Mouse (Mus musculus) embryonic facial prominence, embryonic 14.5 days (tissue): ENCODE data around the gene Grk4. TPM values are rescaled to one million over a fixed set of nuclear protein-coding genes. Genes with fewer than 3 reads are reported as not detected.

Source experiments
- ATAC-seq: fragments of 200-750 bp; cut with Nextera tagmentation; 2 replicates; pipeline ENCODE4 v1.8.0; 2017; ENCODE audit warnings: low read depth, moderate number of reproducible peaks, moderate TSS enrichment
- DNase-seq: peaks from one replicate; pipeline ENCODE4 v3.0.0-alpha.2; 2015; ENCODE audit warnings: low spot score
- H3K27ac ChIP-seq: fragments of 300-500 bp; sonication (generic); replicated peaks from 2 replicates; pipeline ENCODE4 v1.5.1; 2014; ENCODE audit warnings: low read depth, mild to moderate bottlenecking, low read length, moderate library complexity
- H3K27me3 ChIP-seq: fragments of 300-500 bp; sonication (generic); replicated peaks from 2 replicates; pipeline ENCODE4 v1.6.1; 2014; ENCODE audit warnings: low read length; ENCODE audit not compliant: control insufficient read depth, insufficient read depth
- H3K36me3 ChIP-seq: fragments of 300-500 bp; sonication (generic); 2 replicates; pipeline ENCODE4 v1.6.1; 2014; ENCODE audit warnings: low read length, mixed read lengths; ENCODE audit not compliant: control insufficient read depth, insufficient read depth
- H3K4me1 ChIP-seq: fragments of 300-500 bp; sonication (generic); 2 replicates; pipeline ENCODE4 v1.6.1; 2014; ENCODE audit warnings: antibody characterized with exemption, low read length; ENCODE audit not compliant: control insufficient read depth, insufficient read depth
- H3K4me2 ChIP-seq: fragments of 300-500 bp; sonication (generic); 2 replicates; pipeline ENCODE4 v1.6.1; 2014; ENCODE audit warnings: low read depth, mild to moderate bottlenecking, low read length, moderate library complexity, mixed read lengths
- H3K4me3 ChIP-seq: fragments of 300-500 bp; sonication (generic); 2 replicates; pipeline ENCODE4 v1.5.1; 2014; ENCODE audit warnings: low read depth, mild to moderate bottlenecking, low read length
- H3K9ac ChIP-seq: fragments of 300-500 bp; sonication (generic); 2 replicates; pipeline ENCODE4 v1.6.1; 2014; ENCODE audit warnings: low read depth, mild to moderate bottlenecking, low read length, moderate library complexity, mixed read lengths
- H3K9me3 ChIP-seq: fragments of 300-500 bp; sonication (generic); 2 replicates; pipeline ENCODE4 v1.6.1; 2016; ENCODE audit warnings: low read length; ENCODE audit not compliant: control insufficient read depth
- WGBS: fragments of 180-500 bp; shearing (Covaris S2); extraction: QIAGEN DNeasy Blood & Tissue Kit; methylation state at CpG from one replicate; pipeline ENCODE4 v1.1.7; 2014; 5-methylcytosine and 5-hydroxymethylcytosine counted together
- microRNA counts: library from miRNA; unstranded; fragments of <30 nt; microRNA quantifications from one replicate; lab custom pipeline; 2017
- microRNA-seq: library from miRNA; unstranded; fragments of <30 nt; microRNA quantifications from one replicate; pipeline ENCODE4, GENCODE M21; 2016; ENCODE audit warnings: borderline number of aligned reads
- polyA plus RNA-seq: library from polyadenylated mRNA; unstranded; fragments of >200 nt; fragmentation: Nextera tagmentation; extraction: Ambion mirVana; gene quantifications from 2 replicates; pipeline ENCODE4 v1.2.1, GENCODE M21; 2014

The Grk4 gene
- polyA plus RNA-seq, 1 experiment from 2014 or later = 2.3 TPM

- Histone ChIP-seq H3K36me3 (no peaks in the 10 kb centered on the region), H3K4me2 (no peak overlapping the region), H3K9me3 (no peaks in the 10 kb centered on the region), H3K4me1 (no peaks in the 10 kb centered on the region), H3K27ac (no peak overlapping the region), H3K4me3 (no peak overlapping the region), H3K27me3 (no peaks in the 10 kb centered on the region), H3K9ac (no peak overlapping the region)
- DNase-seq = no peak
- 100% methylated on average over 2 of the region's 2 CpGs for WGBS
- ATAC-seq = no peak
Measured at GRCm38 (mm10) chr5:34773392-34773791, 113.2 kb downstream of the Grk4 start.

- Histone ChIP-seq H3K9ac (no peak overlapping the region), H3K27me3 (no peaks in the 10 kb centered on the region), H3K36me3 (peaks cover 31% of the 10 kb centered on the region), H3K27ac (no peak overlapping the region), H3K4me3 (no peak overlapping the region), H3K4me2 (no peak overlapping the region), H3K9me3 (no peaks in the 10 kb centered on the region), H3K4me1 (no peaks in the 10 kb centered on the region)
- no peak for DNase-seq
- 91% methylated on average over 3 of the region's 3 CpGs for WGBS
- no peak for ATAC-seq
Measured at GRCm38 (mm10) chr5:34785027-34785426, 124.8 kb downstream of the Grk4 start.

GRCm38 (mm10) chr5:34791141-34791540, 131.0 kb downstream of the Grk4 start:
- no peak for DNase-seq
- Histone ChIP-seq H3K4me1 (no peaks in the 10 kb centered on the region), H3K27ac (no peak overlapping the region), H3K9me3 (no peaks in the 10 kb centered on the region), H3K4me2 (no peak overlapping the region), H3K4me3 (no peak overlapping the region), H3K9ac (no peak overlapping the region), H3K36me3 (peaks cover 42% of the 10 kb centered on the region), H3K27me3 (no peaks in the 10 kb centered on the region)
- ATAC-seq = no peak
- WGBS = 82% methylated on average over 2 of the region's 2 CpGs

GRCm38 (mm10) chr5:34800292-34800953, 140.2 kb downstream of the Grk4 start:
- no peak for DNase-seq
- no peaks in the 10 kb centered on the region for H3K27me3 ChIP-seq
- 93% methylated on average over 5 of the region's 5 CpGs for WGBS
- H3K36me3 ChIP-seq = peaks cover 74% of the 10 kb centered on the region
- H3K4me2 ChIP-seq = no peak overlapping the region
- H3K4me1 ChIP-seq = no peaks in the 10 kb centered on the region
- no peak overlapping the region for H3K27ac ChIP-seq
- no peak overlapping the region for H3K9ac ChIP-seq
- H3K9me3 ChIP-seq = no peaks in the 10 kb centered on the region
- ATAC-seq = no peak
- H3K4me3 ChIP-seq = no peak overlapping the region

MicroRNA genes within 50 kb of the gene (microRNA counts, 519-probe panel; counts per million panel counts)
- 2,119 counts per million, percentile 24 among the panel's probes with 10 or more counts for microRNA mmu-miR-467g (lab: Ali Mortazavi, UCI)

Small RNAs within 50 kb of the gene (microRNA-seq; reads per million reads assigned to microRNA genes)
- gene Mir467g = not detected

Other genes starting within 250 kb of the Grk4 start
- gene Tnip2, start 146.4 kb upstream of the Grk4 start, polyA plus RNA-seq = 14.8 and 16.0 TPM in 2 replicates
- 8.7 and 10.1 TPM in 2 replicates for gene Sh3bp2, start 134.5 kb upstream of the Grk4 start, polyA plus RNA-seq
- 190 and 214 TPM in 2 replicates for gene Add1, start 86.7 kb upstream of the Grk4 start, polyA plus RNA-seq
- gene Mfsd10, start 23.2 kb upstream of the Grk4 start, polyA plus RNA-seq = 117 and 124 TPM in 2 replicates
- 22.7 and 24.6 TPM in 2 replicates for gene Nop14, start 231 bp upstream of the Grk4 start, polyA plus RNA-seq
- gene Htt, start 101.4 kb downstream of the Grk4 start, polyA plus RNA-seq = 13.1 and 13.7 TPM in 2 replicates
- 0.60 and 1.3 TPM in 2 replicates for gene Msantd1, start 247.6 kb downstream of the Grk4 start, polyA plus RNA-seq